Mouse (Mus musculus): ENCODE results near the gene Arl6ip6.

The Arl6ip6 gene

GRCm38 (mm10) chr2:53191523-53192220 is at the start of gene Arl6ip6:
TSS of gene Arl6ip6 (plus strand) at chr2:53191726.
- peak; percentile 97 for DNase-seq (ENCODE audit: low read depth, low spot score)

- DNase-seq (ENCODE audit: low read depth, low spot score), result no peak
Measured at GRCm38 (mm10) chr2:53146852-53147251, 44.7 kb upstream of the Arl6ip6 start.

GRCm38 (mm10) chr2:53173966-53174365 is 17.6 kb upstream of the Arl6ip6 start:
- no peak for DNase-seq (ENCODE audit: low read depth, low spot score)

GRCm38 (mm10) chr2:53178966-53179365 is 12.6 kb upstream of the Arl6ip6 start:
- no peak for DNase-seq (ENCODE audit: low read depth, low spot score)

GRCm38 (mm10) chr2:53179876-53180275 is 11.7 kb upstream of the Arl6ip6 start:
- DNase-seq (ENCODE audit: low read depth, low spot score), result no peak

- DNase-seq (ENCODE audit: low read depth, low spot score), result peak; percentile 64
Measured at GRCm38 (mm10) chr2:53189811-53190210, 1.7 kb upstream of the Arl6ip6 start.

GRCm38 (mm10) chr2:53190684-53191511 is 628 bp upstream of the Arl6ip6 start, which contains the start of gene Prpf40a:
TSS of gene Prpf40a (minus strand) at chr2:53191284.
- DNase-seq (ENCODE audit: low read depth, low spot score), result peak; percentile 99

- DNase-seq (ENCODE audit: low read depth, low spot score), result peak; percentile 64
Measured at GRCm38 (mm10) chr2:53192386-53192785, 860 bp downstream of the Arl6ip6 start.

GRCm38 (mm10) chr2:53196431-53196830 is 4.9 kb downstream of the Arl6ip6 start:
- DNase-seq (ENCODE audit: low read depth, low spot score), result peak; percentile 63

GRCm38 (mm10) chr2:53199203-53199602 is 7.7 kb downstream of the Arl6ip6 start:
- DNase-seq (ENCODE audit: low read depth, low spot score), result no peak

- no peak for DNase-seq (ENCODE audit: low read depth, low spot score)
Measured at GRCm38 (mm10) chr2:53200164-53200885, 8.8 kb downstream of the Arl6ip6 start.

- DNase-seq (ENCODE audit: low read depth, low spot score), result no peak
Measured at GRCm38 (mm10) chr2:53204373-53205274, 13.1 kb downstream of the Arl6ip6 start.

GRCm38 (mm10) chr2:53206749-53207148 is 15.2 kb downstream of the Arl6ip6 start:
- no peak for DNase-seq (ENCODE audit: low read depth, low spot score)

GRCm38 (mm10) chr2:53213493-53213892 is 22.0 kb downstream of the Arl6ip6 start:
- no peak for DNase-seq (ENCODE audit: low read depth, low spot score)

- DNase-seq (ENCODE audit: low read depth, low spot score), result no peak
Measured at GRCm38 (mm10) chr2:53222242-53222641, 30.7 kb downstream of the Arl6ip6 start.

GRCm38 (mm10) chr2:53256982-53257381 is 65.5 kb downstream of the Arl6ip6 start:
- DNase-seq (ENCODE audit: low read depth, low spot score), result no peak

Measured in ZHBTc4 (cell line).